Mouse (Mus musculus) layer of hippocampus, postnatal 10 days (tissue): ENCODE data around the gene Sh3gl3. TPM values are rescaled to one million over a fixed set of nuclear protein-coding genes. Genes with fewer than 3 reads are reported as not detected.

ENCODE experiments used
- DNase-seq, 2 experiments: peaks; one replicate each; pipeline ENCODE4 v3.0.0; 2021; ENCODE audit warnings: low spot score in 2 of 2
- total RNA-seq, 2 experiments: library from RNA; stranded (reverse); gene quantifications; 2 replicates each; pipeline ENCODE4 v1.2.3; 2021

The Sh3gl3 gene
- total RNA-seq, 2 experiments from 2014 or later: 55.0 to 57.0 TPM

DNA sequence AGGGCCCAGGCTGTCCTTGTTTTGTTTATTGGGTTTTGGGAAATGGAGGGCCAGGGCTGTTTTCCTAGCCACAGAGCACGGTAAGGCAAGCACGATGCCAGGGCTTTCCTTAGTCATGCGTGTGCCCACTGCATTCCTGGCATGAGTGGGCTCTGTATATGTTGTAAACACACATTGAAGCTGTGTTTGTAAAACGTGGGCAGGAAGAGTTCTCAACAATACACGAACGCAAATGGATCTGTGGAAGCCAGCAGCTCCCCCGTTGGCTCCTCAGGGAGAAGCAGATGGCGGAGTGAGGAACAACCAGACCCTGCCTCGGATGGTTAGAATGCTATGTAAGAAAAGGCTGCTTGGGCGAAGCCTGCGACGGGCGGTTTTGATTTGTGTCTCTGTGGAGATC is 108.8 kb downstream of the Sh3gl3 start:
- DNase-seq: no peak

DNA sequence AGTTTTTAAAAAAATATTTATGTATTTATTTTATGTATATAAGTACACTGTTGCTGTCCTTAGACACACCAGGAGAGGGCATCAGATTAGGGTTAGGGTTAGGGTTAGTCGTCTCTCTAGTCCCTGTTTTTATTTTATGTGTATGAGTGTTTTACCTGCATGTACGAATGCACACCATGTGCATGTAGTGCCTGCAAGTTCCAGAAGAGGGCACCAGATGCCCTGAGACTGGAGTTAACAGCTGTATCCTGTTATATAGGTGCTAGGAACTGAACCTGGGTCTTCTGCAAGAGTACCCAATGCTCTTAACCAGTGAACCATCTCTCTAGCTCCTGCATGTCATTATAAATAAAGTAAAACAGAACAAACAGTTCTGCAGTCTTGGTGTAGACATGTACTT is 113.6 kb downstream of the Sh3gl3 start:
- DNase-seq: no peak

DNA sequence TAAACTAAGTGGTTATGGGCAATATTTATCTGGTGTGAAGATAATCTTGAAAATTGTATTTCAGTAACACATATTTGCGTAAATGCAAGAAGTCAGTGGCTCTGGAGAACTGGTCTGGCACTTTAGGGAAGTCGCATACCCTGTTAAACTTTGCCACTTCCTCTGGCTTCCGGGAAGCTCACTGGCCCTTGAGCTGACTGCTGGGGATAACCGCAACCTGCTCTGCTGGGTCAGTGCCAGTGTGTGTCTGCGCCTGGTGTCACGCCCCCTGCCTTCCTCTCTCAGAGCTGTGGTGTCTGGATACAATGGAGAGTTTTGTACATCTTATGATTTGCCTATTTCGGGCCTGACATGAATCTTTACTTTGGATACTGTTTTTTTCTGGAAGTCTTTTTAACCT is 119.8 kb downstream of the Sh3gl3 start:
- no peak for DNase-seq

DNA sequence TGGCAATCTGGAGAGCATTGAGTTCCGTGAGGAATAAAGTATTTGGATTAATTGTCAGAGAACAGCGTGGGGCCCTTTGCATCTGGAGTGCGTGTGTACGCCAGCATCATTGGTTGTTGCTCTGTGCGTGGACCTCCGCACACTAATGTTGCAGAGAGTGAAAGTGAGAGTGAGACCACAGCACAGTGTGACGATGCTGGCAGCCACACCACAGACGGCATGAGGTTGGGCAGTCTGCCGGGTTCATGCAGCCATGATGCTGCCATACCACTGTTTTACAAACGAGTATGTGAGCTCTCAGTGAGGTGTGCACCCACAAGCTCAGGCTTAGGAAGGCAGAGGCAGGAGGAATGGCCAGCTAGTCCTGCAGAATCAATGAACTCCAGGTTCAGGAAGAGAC is 120.4 kb downstream of the Sh3gl3 start:
- DNase-seq: no peak

DNA sequence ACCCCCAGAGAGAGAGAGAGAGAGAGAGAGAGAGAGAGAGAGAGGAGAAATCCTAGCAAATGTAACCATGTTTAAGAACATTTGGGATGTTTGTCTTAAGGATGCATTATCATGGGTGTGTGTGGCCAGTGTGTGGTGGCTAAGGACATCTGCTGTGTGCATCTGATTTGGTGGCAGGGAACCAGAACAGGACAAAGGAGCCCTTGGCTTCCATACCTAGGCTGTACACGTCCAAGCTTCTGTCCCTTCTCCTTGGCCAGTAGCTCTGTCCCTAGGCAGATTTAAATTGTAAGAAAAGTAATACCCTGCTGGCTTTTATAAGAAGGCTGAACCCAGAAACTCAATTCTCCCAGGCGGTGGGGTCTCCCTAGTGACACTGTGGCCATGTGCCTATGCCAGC is 121.0 kb downstream of the Sh3gl3 start:
- DNase-seq: no peak

DNA sequence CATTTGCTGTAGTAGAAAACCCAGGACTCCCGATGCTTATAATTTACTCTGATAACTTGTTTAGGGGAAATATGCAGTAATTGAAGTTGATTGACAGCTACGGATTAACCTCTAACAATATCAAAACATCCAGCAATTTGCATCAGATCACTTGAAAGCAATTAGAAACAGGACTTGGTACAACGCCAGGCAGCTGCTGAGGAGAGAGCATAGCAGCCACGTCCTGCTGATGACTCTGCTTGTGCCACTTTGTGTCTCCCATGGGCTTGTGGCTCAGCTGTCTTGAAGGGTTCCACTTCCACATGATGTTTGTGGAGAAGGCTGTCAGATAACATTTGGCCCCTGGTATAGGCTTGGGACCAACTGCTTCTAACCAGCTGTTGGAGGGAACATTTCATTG is 134.8 kb downstream of the Sh3gl3 start:
- no peak for DNase-seq

DNA sequence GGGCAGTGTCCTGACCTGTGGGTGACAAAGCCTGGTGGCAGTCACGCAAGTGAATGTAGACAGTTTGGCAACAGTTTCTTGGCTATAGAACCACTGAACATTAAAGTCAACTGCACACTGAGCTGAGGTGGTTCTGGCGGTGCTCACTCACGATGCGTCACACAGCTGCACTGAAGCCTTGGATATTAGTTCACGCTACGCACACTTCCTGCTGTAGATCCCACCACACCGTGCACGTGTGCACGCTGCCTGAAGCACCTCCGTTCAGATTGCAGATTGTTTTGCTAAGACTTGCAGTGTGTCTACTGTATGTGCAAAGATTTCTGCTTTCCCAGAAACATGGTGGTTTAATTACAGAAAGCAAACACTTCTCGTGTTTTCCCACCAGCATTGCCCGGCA is 144.9 kb downstream of the Sh3gl3 start:
- no peak for DNase-seq

DNA sequence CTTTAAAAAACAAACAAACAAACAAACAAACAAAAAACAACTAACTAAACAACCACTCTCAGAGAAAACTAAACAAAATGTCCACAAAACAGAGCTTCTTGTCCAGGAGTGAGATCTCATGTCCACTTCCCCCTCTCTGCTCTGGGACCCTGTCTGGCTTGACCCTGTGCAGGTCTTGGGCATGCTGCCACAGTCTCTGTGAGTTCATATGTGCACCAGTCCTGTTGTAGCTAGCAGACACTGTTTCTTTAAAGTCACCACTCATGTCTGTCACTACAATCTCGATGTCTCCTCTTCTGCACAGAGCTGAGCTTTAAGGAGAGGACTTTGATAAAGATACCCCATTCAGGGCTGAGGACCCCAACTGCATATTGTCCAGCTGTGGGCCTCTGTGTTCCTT is 153.0 kb downstream of the Sh3gl3 start:
- no peak for DNase-seq

DNA sequence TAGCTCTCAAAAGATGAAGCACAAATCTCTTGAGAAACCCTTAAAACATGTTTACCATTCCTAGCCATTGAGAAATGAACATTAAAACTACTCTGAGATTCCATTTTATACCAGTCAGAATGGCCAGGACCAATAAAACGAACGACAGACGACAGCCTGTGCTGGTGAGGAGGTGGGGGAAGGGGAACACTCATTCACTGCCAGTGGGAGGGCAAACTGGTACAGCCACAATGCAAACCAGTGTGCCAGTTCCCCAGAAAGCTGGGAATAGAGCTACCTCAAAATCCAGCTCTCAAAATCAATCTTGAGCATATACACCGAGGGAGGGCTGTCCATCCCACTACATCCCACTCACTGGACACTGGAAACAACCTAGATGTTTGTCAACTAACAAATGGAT is 153.6 kb downstream of the Sh3gl3 start:
- DNase-seq: no peak

DNA sequence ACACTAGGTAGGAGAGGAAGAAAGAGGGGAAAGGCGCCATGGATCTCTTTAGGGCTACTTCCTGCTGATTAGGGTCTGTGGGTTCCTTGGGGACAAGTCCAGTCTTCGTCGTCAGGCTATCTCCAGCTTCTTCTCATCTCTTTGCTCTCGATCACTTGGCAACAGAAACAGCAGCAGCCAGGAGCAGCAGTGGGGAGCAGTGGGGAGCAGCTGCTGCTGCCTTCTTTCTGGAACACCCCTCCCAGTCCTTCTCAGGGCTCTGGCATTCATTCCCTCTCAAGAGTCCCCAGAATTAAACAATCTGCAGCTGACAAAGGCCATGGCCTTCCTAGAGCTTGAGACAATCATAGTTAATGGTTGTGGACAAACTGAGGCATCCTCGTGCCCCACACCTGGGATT is 154.2 kb downstream of the Sh3gl3 start:
- DNase-seq: no peak

DNA sequence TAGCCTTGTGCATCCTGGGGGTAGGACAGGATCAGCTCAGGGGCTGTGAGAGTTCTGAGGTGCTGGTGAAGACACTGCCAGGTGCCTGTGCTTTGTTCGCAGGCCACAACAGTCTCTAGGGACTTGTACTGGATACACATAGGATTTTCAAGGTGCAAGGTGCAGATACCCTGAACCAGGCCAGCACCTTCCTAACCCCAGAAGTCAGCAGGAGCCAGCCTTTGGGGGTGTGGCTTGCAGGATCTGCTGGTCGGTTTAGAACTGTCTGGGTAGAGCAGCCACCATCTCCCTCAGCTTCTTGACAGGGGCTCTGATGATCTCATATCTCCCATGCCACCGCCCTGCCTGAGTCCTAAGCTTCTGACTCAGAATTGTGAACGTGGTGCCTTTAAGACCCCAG is 156.2 kb downstream of the Sh3gl3 start:
- DNase-seq: no peak

DNA sequence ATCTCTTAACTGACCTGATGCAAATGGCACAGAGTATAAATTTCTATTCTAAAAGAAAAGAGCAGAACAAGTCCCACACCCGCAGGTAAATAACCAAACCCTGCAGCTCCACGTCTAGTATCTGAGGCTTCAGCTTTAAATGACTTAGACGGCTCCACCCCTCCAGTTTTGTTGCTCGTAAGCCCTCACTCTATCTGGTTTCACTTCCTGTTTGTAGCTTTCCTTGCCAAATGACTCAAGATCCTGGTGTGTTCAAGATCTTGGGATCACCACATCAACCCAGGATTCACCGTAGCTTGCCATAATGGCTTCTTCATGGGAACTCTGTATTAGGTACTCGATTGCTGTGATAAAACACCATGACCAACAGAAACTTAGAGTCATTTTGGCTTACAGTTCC is 157.2 kb downstream of the Sh3gl3 start:
- DNase-seq: no peak

DNA sequence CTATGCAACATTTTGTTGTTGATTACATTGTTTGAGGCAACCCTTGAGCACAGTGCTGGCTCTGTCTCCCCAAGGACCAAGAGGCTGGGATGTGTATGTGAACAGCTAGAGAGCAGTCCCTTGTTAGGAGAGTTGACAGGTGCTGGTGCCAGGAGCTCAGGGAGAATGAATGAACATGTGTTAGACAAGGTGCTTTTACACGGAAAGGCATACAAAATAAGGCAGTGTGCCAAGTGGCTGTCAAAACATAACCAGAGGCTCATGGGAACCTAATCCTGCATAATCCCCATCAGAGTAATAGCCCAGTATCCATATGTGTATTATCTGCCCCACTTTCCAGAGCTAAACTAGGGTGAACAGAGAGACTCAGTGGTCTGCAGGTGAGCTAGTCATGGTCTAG is 160.4 kb downstream of the Sh3gl3 start:
- no peak for DNase-seq

DNA sequence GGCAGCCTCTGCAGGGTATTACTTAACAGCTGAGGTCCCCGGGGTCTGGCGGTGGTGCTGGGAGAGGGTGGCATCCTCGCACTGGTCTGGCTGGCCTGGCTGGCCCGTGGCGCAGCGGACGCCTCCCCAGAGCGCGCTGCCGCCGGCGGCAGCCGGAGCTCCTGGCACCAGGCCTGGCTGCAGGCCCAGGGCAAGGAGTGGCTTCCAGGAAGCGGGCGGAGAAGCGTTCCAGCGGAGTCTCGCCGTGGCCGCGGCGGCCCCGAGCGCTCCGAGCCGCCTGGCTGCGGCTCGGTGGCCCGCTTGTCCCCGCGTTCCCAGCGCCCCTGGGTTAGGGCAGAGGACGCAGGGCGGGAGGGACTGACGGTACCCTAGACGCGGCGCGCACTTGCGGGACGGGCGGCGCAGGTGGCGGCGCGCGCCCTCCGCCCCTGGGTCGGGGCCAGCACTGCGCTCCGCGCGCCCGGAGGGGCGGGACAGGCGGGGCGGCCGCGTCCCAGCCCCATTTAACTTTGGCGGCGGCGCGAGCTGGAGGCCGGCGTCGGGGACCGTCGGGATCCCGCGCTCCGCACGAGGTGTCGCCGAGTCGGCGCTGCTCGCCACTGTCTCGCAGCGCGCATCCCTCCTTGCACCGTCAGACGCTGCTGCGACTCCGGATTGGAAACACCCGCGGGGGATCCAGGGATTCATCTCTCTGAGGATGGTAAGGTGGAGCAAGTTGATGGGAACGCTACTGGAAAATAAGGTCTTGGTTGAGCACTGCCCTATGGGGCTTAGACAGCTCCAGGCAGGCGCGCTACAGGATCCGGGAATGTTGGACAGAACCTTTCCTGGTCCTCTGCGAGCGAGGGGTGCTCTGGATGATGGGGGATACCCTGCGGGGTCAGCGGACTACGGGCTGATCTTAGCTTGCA is 161.8 kb downstream of the Sh3gl3 start, which contains the start of gene Adamtsl3:
Gene Adamtsl3, plus strand, starts transcription at position 484 of the 911 bp plus-strand sequence.
- DNase-seq: peak; percentile 39 to 56

DNA sequence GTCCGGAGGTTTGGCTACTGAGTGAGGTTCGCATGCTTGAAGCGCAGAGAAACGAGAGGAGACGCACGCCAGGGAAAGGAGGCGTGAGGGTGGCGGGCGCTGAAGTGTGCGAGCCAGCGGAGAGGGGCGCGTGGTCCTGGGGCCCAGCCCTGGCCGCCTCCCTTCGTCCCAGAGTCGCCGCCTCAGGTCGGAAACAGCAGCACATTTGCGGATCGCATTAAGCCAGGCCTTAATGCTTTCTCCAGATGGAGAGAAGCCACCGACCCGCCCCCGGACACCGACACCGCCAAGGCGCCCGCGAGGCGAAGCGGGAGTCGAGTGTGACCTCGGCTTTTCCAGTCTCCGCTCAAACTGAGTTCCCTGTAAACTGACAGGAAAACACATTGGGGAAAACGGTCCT is 162.5 kb downstream of the Sh3gl3 start:
- DNase-seq: peak in 1 of 2 experiments; percentile 30

DNA sequence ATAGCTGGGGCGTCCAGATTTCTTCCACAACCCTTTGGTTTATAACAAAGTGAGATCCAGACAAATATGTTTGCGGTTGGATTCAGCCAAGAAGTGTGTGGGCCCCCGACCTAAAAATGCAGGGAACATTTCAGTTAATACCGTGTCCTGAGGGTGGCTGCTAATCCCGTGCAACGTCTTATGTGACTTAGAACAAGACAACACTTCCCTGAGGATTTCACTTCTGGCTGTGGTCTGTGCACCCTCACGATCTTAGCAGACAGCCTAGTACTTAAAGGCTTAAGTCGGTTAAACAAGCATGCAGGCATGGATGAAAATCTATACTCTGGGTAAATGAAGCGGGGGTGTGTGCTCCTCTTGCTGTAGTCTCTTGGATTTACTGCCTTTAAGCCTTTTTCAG is 164.5 kb downstream of the Sh3gl3 start:
- DNase-seq: no peak

DNA sequence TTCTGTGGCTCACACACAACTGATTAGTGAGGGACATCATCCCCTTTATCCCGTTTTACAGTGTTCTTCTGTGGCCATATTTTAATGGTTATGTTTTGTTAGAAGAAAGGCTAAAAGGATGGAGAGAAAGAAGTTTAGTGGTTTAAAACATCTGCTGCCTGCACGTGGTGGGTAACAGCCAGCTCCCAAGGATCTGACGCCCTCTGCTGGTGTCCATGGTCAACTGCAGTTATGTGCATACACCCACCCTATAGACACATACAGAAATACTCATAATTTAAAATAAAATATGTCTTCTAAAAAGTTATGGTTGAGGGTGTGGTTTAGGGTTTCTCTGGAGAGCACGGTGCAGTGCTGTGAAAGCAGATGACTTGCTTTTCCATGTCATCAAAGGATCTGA is 164.9 kb downstream of the Sh3gl3 start:
- DNase-seq: no peak

DNA sequence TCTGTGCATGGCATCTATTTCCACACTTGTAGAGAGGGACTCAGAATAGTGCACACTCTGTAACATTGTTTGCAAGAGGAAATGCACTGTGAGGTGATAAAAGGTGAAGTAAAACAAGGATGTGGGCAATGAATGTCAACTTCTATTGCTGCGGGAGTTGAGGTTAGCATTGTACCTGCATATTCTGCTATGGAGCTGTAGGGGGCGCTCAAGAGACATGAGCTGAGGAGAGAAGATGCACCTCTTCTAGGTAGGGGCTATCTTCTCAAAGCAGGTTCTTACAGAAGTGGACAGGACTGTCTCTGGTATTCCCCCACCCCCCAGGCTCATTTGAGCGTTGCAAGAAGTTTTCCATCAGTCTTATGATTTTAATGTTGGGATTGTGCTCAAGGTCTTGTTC is 165.6 kb downstream of the Sh3gl3 start:
- DNase-seq: no peak

DNA sequence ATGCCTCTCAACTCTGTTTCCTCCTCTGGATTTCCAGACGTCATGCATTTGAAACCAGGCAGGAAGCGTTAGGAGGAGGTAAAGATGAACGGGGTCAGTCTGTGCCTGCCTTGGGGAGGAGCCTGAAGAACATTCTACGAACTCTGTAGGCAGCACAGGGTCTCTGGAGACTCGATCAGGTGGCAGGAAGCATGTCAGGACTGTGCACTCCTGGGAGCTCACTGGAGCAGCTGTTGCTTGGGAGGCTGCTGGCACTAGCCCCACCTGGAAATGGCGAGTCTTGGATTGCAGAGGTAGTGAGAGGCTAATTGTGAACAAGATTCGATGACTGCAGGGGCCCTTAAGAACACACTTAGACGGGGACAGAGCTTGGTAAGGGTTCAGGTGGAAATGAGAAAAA is 167.8 kb downstream of the Sh3gl3 start:
- no peak for DNase-seq

DNA sequence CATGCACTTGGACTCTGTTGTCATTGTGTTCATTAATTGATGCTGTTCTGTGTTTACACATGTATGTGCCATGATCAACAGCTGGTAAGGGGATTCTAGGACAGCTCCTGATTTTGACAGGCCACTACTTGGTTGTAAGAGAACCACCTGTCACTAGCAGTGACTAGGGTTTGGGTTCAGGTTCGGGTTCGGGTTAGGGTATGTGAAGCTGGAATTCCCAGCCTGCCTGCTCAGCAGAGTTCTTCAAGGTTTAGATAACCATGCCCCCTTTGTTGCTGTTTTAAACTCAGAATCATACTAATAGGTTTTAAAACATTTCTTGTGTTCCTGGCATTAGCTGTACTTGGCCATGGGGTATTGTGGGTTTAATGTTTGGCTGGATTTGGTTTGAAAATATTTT is 173.1 kb downstream of the Sh3gl3 start:
- DNase-seq: no peak

DNA sequence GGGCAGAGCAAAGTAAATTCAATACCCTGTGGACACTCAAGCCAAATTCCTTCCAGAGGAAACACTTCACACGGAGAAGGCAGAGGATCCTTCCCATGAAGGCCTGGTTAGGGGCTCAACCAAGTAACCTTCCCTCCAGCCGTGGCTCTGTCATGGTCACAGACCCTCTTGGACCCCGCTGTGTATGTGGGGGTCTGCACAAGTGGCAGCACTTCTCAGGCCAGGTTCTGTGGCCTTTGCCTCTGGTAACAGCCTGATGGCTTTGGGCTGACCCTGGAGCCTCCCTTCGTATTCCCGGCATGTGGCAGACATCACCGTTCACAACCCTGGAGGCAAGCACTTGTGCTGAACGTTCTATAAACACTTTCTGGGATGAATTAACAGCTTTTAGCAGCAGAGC is 176.2 kb downstream of the Sh3gl3 start:
- no peak for DNase-seq

DNA sequence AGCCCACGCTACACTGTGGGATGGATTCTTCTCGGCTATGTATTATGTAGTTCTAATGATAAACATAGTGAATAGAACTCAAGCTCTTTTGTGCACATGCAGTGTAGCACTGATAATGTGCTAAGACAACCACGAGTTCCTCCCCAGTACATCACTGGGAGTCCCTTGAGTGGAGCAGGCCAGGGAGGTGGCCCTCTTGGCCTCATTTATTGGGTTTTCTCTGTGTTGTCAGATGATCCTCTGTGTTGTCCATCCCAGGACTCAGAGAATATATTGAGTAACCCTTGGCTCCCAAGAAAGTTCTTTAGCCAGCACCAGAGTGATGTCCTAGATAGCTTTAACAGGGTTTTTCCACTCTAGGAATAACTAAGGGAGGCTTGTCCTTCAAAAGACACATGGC is 176.8 kb downstream of the Sh3gl3 start:
- no peak for DNase-seq
